Mouse (Mus musculus): Measurements from ENCODE around the gene Chaf1a.

Gene Chaf1a

GRCm38 (mm10) chr17:56119431-56119830 lies 79.2 kb downstream of the Chaf1a start:
- no peak for DNase-seq (ENCODE audit: low read depth, low spot score)

- DNase-seq (ENCODE audit: low read depth, low spot score): peak; percentile 34
Observed at GRCm38 (mm10) chr17:56119981-56120880, 80.0 kb downstream of the Chaf1a start.

- no peak for DNase-seq (ENCODE audit: low read depth, low spot score)
Observed at GRCm38 (mm10) chr17:56121826-56122225, 81.6 kb downstream of the Chaf1a start, which contains the start of gene Lrg1. TSS of gene Lrg1 (minus strand) at chr17:56122001.

Measured in brain, adult 2 months (tissue).